Mouse (Mus musculus): ENCODE results near the gene Slc39a5. TPM values are rescaled to one million over a fixed set of nuclear protein-coding genes. Genes with fewer than 3 reads are reported as not detected.

Gene Slc39a5
- total and polyA plus RNA-seq, 3 experiments, result not detected

DNA sequence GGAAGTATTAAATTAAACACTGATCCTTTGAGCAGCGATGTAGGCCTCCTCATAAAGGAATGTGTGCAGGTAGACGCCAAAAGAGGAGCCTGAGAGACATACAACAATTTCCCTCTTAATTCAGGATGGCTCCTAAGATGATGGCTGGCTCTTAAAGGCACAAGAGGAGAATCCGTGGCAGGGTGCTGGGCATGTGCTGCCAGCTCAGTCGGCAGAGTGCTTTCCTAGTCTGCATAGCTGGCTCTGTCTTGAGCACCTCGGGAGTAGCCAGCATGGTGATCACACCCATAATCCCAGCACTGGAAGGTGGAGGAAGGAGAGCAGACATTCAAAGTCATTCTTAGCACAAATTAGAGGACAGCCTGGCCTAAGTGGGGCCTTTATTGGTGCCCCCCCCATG lies 34.8 kb upstream of the Slc39a5 start:
- no peak for DNase-seq (ENCODE audit: low read depth, low spot score)
- no peak for TF ChIP-seq MYB (IDR thresholded peaks at IDR 0.05; ENCODE audit: low read depth, low read length)
- Histone ChIP-seq H3K9me3 (replicated peaks; ENCODE audit: insufficient read depth, low read length) (no peaks in the 10 kb centered on the region), H3K79me2 (ENCODE audit: control insufficient read depth, insufficient read depth, low read length, poor library complexity) (no peaks in the 10 kb centered on the region), H3K4me1 (ENCODE audit: control insufficient read depth in 1 of 2, insufficient read depth in 2 of 2, low read length in 2 of 2) (no peaks in the 10 kb centered on the region), H3K27ac (ENCODE audit: control insufficient read depth, low read depth, low read length) (no peak overlapping the region), H3K4me3 (ENCODE audit: control insufficient read depth in 1 of 2, insufficient read depth in 1 of 2, low read depth in 2 of 2, low read length in 2 of 2) (no peak overlapping the region), H3K27me3 (ENCODE audit: control insufficient read depth in 1 of 2, insufficient read depth in 2 of 2, low read length in 2 of 2) (no peaks in the 10 kb centered on the region), H3K36me3 (ENCODE audit: control insufficient read depth in 1 of 2, insufficient read depth in 2 of 2, low read length in 2 of 2) (peaks cover 0 to 17% of the 10 kb centered on the region in 2 experiments; a peak in 2 of 4 replicates), H3K9ac (ENCODE audit: control insufficient read depth, low read depth, low read length, poor library complexity, severe bottlenecking) (no peak overlapping the region)

DNA sequence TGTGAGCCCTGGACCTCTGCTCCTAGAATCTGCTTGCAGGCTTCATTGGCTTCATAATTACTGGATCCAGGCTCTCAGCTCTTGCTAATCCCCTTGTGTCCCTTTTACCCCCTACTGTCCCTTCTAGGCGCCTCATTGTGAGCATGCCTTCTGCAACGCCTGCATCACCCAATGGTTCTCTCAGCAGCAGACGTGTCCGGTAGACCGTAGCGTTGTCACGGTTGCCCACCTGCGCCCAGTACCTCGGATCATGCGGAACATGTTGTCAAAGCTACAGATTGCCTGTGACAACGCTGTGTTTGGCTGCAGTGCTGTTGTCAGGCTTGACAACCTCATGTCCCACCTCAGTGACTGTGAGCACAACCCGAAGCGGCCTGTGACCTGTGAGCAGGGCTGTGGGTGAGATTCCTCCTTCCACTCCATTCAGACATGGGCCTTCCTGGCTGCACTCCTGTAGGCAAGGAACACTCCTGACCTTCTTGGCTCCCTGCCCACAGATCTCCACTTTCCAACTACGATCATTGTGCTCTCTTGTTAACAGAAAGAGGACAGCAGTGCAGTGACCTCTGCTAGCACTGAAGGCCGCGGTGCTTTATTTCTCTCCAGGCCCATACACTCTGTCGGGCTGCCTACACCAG lies 34.3 kb upstream of the Slc39a5 start:
- H3K79me2 ChIP-seq (ENCODE audit: control insufficient read depth, insufficient read depth, low read length, poor library complexity), result no peaks in the 10 kb centered on the region
- H3K9me3 ChIP-seq (replicated peaks; ENCODE audit: insufficient read depth, low read length), result no peaks in the 10 kb centered on the region
- no peak overlapping the region for H3K27ac ChIP-seq (ENCODE audit: control insufficient read depth, low read depth, low read length)
- H3K27me3 ChIP-seq (ENCODE audit: control insufficient read depth in 1 of 2, insufficient read depth in 2 of 2, low read length in 2 of 2), result no peaks in the 10 kb centered on the region
- no peak for DNase-seq (ENCODE audit: low read depth, low spot score)
- peaks cover 0 to 19% of the 10 kb centered on the region in 2 experiments; a peak in 2 of 4 replicates for H3K36me3 ChIP-seq (ENCODE audit: control insufficient read depth in 1 of 2, insufficient read depth in 2 of 2, low read length in 2 of 2)
- no peak overlapping the region for H3K4me3 ChIP-seq (ENCODE audit: control insufficient read depth in 1 of 2, insufficient read depth in 1 of 2, low read depth in 2 of 2, low read length in 2 of 2)
- H3K9ac ChIP-seq (ENCODE audit: control insufficient read depth, low read depth, low read length, poor library complexity, severe bottlenecking), result no peak overlapping the region
- no peaks in the 10 kb centered on the region for H3K4me1 ChIP-seq (ENCODE audit: control insufficient read depth in 1 of 2, insufficient read depth in 2 of 2, low read length in 2 of 2)
- TF ChIP-seq EP300 (IDR thresholded peaks at IDR 0.05; ENCODE audit: low read depth in 1 of 2, low read length in 2 of 2) (no peak), GATA1 (IDR thresholded peaks at IDR 0.05; ENCODE audit: low read depth, low read length) (no peak), UBTF (IDR thresholded peaks at IDR 0.05; ENCODE audit: borderline replicate concordance, insufficient read depth, low read depth, low read length) (no peak), E2F4 (IDR thresholded peaks at IDR 0.05; ENCODE audit: borderline replicate concordance, low read depth, low read length) (no peak), POLR2A (IDR thresholded peaks at IDR 0.05; ENCODE audit: control insufficient read depth in 1 of 2, insufficient read depth in 1 of 2, low read depth in 1 of 2, low read length in 2 of 2, poor library complexity in 1 of 2) (no peak), NELFE (IDR thresholded peaks at IDR 0.05; ENCODE audit: low read depth, low read length) (no peak), TAL1 (IDR thresholded peaks at IDR 0.05; ENCODE audit: low read length) (no peak), MAFK (IDR thresholded peaks at IDR 0.05; ENCODE audit: borderline replicate concordance, low read depth, low read length) (no peak), MYB (IDR thresholded peaks at IDR 0.05; ENCODE audit: low read depth, low read length) (no peak), MXI1 (IDR thresholded peaks at IDR 0.05; ENCODE audit: low read depth, low read length) (no peak)

DNA sequence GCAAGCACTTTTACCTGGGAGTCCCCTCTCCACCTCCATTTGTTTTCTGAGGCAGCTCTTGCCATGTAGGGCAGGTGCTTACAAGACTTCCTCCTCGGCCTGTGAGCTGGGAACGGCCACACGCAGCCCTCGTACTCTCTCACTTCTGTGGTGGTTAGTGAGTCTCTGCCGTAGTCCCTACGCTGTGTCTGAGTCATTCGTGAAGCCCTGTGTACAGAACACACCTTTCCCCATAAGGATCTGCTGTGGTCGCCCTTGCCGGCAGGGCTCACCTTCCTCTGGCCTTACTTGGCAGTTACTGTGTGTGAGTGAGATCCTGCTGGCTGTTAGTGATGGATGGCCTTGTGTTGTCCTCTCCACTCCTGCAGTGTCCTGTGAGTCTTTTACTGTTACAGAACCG lies 33.7 kb upstream of the Slc39a5 start:
- no peak for DNase-seq (ENCODE audit: low read depth, low spot score)
- no peaks in the 10 kb centered on the region for H3K9me3 ChIP-seq (replicated peaks; ENCODE audit: insufficient read depth, low read length)
- no peaks in the 10 kb centered on the region for H3K27me3 ChIP-seq (ENCODE audit: control insufficient read depth in 1 of 2, insufficient read depth in 2 of 2, low read length in 2 of 2)
- H3K9ac ChIP-seq (ENCODE audit: control insufficient read depth, low read depth, low read length, poor library complexity, severe bottlenecking), result no peak overlapping the region
- TF ChIP-seq RAD21 (IDR thresholded peaks at IDR 0.05; ENCODE audit: low read depth, low read length) (no peak), USF1 (IDR thresholded peaks at IDR 0.05; ENCODE audit: low read depth, low read length) (no peak), EP300 (IDR thresholded peaks at IDR 0.05; ENCODE audit: low read depth in 1 of 2, low read length in 2 of 2) (no peak), TBP (IDR thresholded peaks at IDR 0.05; ENCODE audit: low read depth, low read length) (no peak), E2F4 (IDR thresholded peaks at IDR 0.05; ENCODE audit: borderline replicate concordance, low read depth, low read length) (no peak), POLR2A (IDR thresholded peaks at IDR 0.05; ENCODE audit: control insufficient read depth in 1 of 2, insufficient read depth in 1 of 2, low read depth in 1 of 2, low read length in 2 of 2, poor library complexity in 1 of 2) (no peak), JUND (IDR thresholded peaks at IDR 0.05; ENCODE audit: low read depth, low read length) (no peak), NELFE (IDR thresholded peaks at IDR 0.05; ENCODE audit: low read depth, low read length) (no peak), ZNF384 (IDR thresholded peaks at IDR 0.05; ENCODE audit: low read depth, low read length) (no peak), ZKSCAN1 (IDR thresholded peaks at IDR 0.05; ENCODE audit: low read depth, low read length) (no peak)
- H3K36me3 ChIP-seq (ENCODE audit: control insufficient read depth in 1 of 2, insufficient read depth in 2 of 2, low read length in 2 of 2), result peaks cover 0 to 22% of the 10 kb centered on the region in 2 experiments; a peak in 2 of 4 replicates
- H3K4me1 ChIP-seq (ENCODE audit: control insufficient read depth in 1 of 2, insufficient read depth in 2 of 2, low read length in 2 of 2), result no peaks in the 10 kb centered on the region
- no peak overlapping the region for H3K4me3 ChIP-seq (ENCODE audit: control insufficient read depth in 1 of 2, insufficient read depth in 1 of 2, low read depth in 2 of 2, low read length in 2 of 2)
- H3K27ac ChIP-seq (ENCODE audit: control insufficient read depth, low read depth, low read length), result no peak overlapping the region
- no peaks in the 10 kb centered on the region for H3K79me2 ChIP-seq (ENCODE audit: control insufficient read depth, insufficient read depth, low read length, poor library complexity)
